Mouse (Mus musculus) E14TG2a.4 (cell line): ENCODE measurements around the gene Kcnt2.

Experiments
- H3K27me3 ChIP-seq: 2 replicates; pipeline ENCODE4 v1.6.1; 2014; ENCODE audit warnings: low read length, control low read depth; ENCODE audit not compliant: insufficient read depth
- H3K36me3 ChIP-seq: 2 replicates; pipeline ENCODE4 v1.6.1; 2014; ENCODE audit warnings: low read length, control low read depth; ENCODE audit not compliant: insufficient read depth
- H3K4me1 ChIP-seq: replicated peaks from 2 replicates; pipeline ENCODE4 v1.6.1; 2014; ENCODE audit warnings: low read depth, low read length, control low read depth
- H3K4me3 ChIP-seq: replicated peaks from 2 replicates; pipeline ENCODE4 v1.5.1; 2014; ENCODE audit warnings: mild to moderate bottlenecking, low read length
- H3K9me3 ChIP-seq: 2 replicates; pipeline ENCODE4 v1.6.1; 2014; ENCODE audit warnings: low read length, control low read depth
- CTCF ChIP-seq: conservative IDR thresholded peaks from 2 replicates; pipeline ENCODE4 v1.5.1; 2014; ENCODE audit warnings: low read length
- NANOG ChIP-seq: IDR thresholded peaks from 2 replicates; pipeline ENCODE4 v1.6.1; 2014; ENCODE audit warnings: borderline replicate concordance, low read length, mixed read lengths
- POU5F1 ChIP-seq: IDR thresholded peaks from 2 replicates; pipeline ENCODE4 v1.6.1; 2014; ENCODE audit warnings: low read length, borderline replicate concordance

Kcnt2 gene

GRCm38 (mm10) chr1:140245876-140246597 lies at the start of gene Kcnt2:
Kcnt2 (plus strand) TSS chr1:140246158.
- H3K36me3 ChIP-seq: no peaks in the 10 kb centered on the region
- peak within 1 kb of the TSS; percentile 85 for H3K4me3 ChIP-seq
- H3K27me3 ChIP-seq: no peaks in the 10 kb centered on the region
- TF ChIP-seq NANOG (no peak), POU5F1 (no peak), CTCF (no peak)
- H3K9me3 ChIP-seq: no peaks in the 10 kb centered on the region
- H3K4me1 ChIP-seq: peaks cover 11% of the 10 kb centered on the region

- no peaks in the 10 kb centered on the region for H3K4me1 ChIP-seq
- TF ChIP-seq CTCF (no peak), POU5F1 (no peak), NANOG (peak; percentile 86)
- peaks cover under 1% of the 10 kb centered on the region for H3K9me3 ChIP-seq
- H3K36me3 ChIP-seq: no peaks in the 10 kb centered on the region
- H3K27me3 ChIP-seq: no peaks in the 10 kb centered on the region
- no peak overlapping the region for H3K4me3 ChIP-seq
Observed at GRCm38 (mm10) chr1:140205329-140205728, 40.6 kb upstream of the Kcnt2 start.

- Histone ChIP-seq H3K4me3 (no peak overlapping the region), H3K27me3 (no peaks in the 10 kb centered on the region), H3K36me3 (no peaks in the 10 kb centered on the region), H3K4me1 (peaks cover 15% of the 10 kb centered on the region), H3K9me3 (no peaks in the 10 kb centered on the region)
- TF ChIP-seq POU5F1: no peak
- TF ChIP-seq CTCF: no peak
- TF ChIP-seq NANOG: no peak
Observed at GRCm38 (mm10) chr1:140225221-140225620, 20.7 kb upstream of the Kcnt2 start.

GRCm38 (mm10) chr1:140226673-140227072 lies 19.3 kb upstream of the Kcnt2 start:
- Histone ChIP-seq H3K9me3 (no peaks in the 10 kb centered on the region), H3K4me3 (no peak overlapping the region), H3K27me3 (no peaks in the 10 kb centered on the region), H3K36me3 (no peaks in the 10 kb centered on the region), H3K4me1 (peaks cover 15% of the 10 kb centered on the region)
- TF ChIP-seq POU5F1 (no peak), CTCF (no peak), NANOG (no peak)

- no peaks in the 10 kb centered on the region for H3K36me3 ChIP-seq
- H3K9me3 ChIP-seq: no peaks in the 10 kb centered on the region
- TF ChIP-seq NANOG (no peak), POU5F1 (peak; percentile 61; the same call in 1 of the 2 replicates)
- H3K27me3 ChIP-seq: no peaks in the 10 kb centered on the region
- peak overlapping the region; percentile 85 for H3K4me3 ChIP-seq
- peaks cover 11% of the 10 kb centered on the region for H3K4me1 ChIP-seq
Observed at GRCm38 (mm10) chr1:140245465-140245864, 493 bp upstream of the Kcnt2 start.

- Histone ChIP-seq H3K9me3 (peaks cover 4% of the 10 kb centered on the region; the same call in 1 of the 2 replicates), H3K27me3 (no peaks in the 10 kb centered on the region), H3K4me1 (no peaks in the 10 kb centered on the region), H3K4me3 (no peak overlapping the region), H3K36me3 (no peaks in the 10 kb centered on the region)
- TF ChIP-seq POU5F1 (no peak), NANOG (no peak), CTCF (no peak)
Observed at GRCm38 (mm10) chr1:140264696-140265095, 18.7 kb downstream of the Kcnt2 start.

GRCm38 (mm10) chr1:140266047-140266446 lies 20.1 kb downstream of the Kcnt2 start:
- Histone ChIP-seq H3K9me3 (peaks cover 4% of the 10 kb centered on the region; the same call in 1 of the 2 replicates), H3K27me3 (no peaks in the 10 kb centered on the region), H3K4me1 (no peaks in the 10 kb centered on the region), H3K36me3 (no peaks in the 10 kb centered on the region), H3K4me3 (no peak overlapping the region)
- TF ChIP-seq CTCF: no peak
- TF ChIP-seq NANOG: no peak
- TF ChIP-seq POU5F1: no peak

- Histone ChIP-seq H3K4me1 (no peaks in the 10 kb centered on the region), H3K36me3 (no peaks in the 10 kb centered on the region), H3K4me3 (no peak overlapping the region), H3K27me3 (no peaks in the 10 kb centered on the region), H3K9me3 (peaks cover 4% of the 10 kb centered on the region; the same call in 1 of the 2 replicates)
- TF ChIP-seq CTCF: no peak
- no peak for TF ChIP-seq NANOG
- TF ChIP-seq POU5F1: no peak
Observed at GRCm38 (mm10) chr1:140266643-140267286, 20.8 kb downstream of the Kcnt2 start.
